Mouse (Mus musculus): Measurements from ENCODE around the gene Hivep2. TPM values are rescaled to one million over a fixed set of nuclear protein-coding genes. Genes with fewer than 3 reads are reported as not detected.

Hivep2 gene
- total and polyA plus RNA-seq, 3 experiments: 0.16 TPM; not detected in 2

- ATAC-seq (ENCODE audit: extremely low read depth, insufficient number of reproducible peaks, low FRiP score, poor library complexity, severe bottlenecking) (no peak), DNase-seq (ENCODE audit: low spot score) (no peak)
Observed at GRCm38 (mm10) chr10:13968234-13968555, 2.3 kb downstream of the Hivep2 start.

GRCm38 (mm10) chr10:13968989-13969388 lies 3.1 kb downstream of the Hivep2 start:
- no peak for TF ChIP-seq CTCF (IDR thresholded peaks at IDR 0.05; ENCODE audit: low read depth, low read length)
- no peak for TF ChIP-seq TAL1 (conservative IDR thresholded peaks at IDR 0.05; ENCODE audit: low read depth, low read length)
- no peak for TF ChIP-seq GATA2 (IDR thresholded peaks at IDR 0.05; ENCODE audit: borderline replicate concordance, low read depth, low read length)
- TF ChIP-seq POLR2AphosphoS5 (IDR thresholded peaks at IDR 0.05; ENCODE audit: insufficient replicate concordance, low read depth, low read length): no peak
- no peak for TF ChIP-seq GATA1 (IDR thresholded peaks at IDR 0.05; ENCODE audit: borderline replicate concordance, low read length)
- H3K9me3 ChIP-seq (replicated peaks): peaks cover 8% of the 10 kb centered on the region
- ATAC-seq (ENCODE audit: extremely low read depth, insufficient number of reproducible peaks, low FRiP score, poor library complexity, severe bottlenecking) (no peak), DNase-seq (ENCODE audit: low spot score) (no peak)
- peaks cover 3% of the 10 kb centered on the region; the same call in 1 of the 2 replicates for H3K4me1 ChIP-seq (ENCODE audit: insufficient read depth, low read depth, low read length)
- no peaks in the 10 kb centered on the region for H3K36me3 ChIP-seq (replicated peaks)
- no peak overlapping the region for H3K4me3 ChIP-seq (ENCODE audit: low read depth, low read length)
- peaks cover 38% of the 10 kb centered on the region for H3K27me3 ChIP-seq (ENCODE audit: insufficient read depth, low read length)

More at GRCm38 (mm10) chr10:13968234-13968555, 2.3 kb downstream of the Hivep2 start:
- Histone ChIP-seq H3K27me3 (ENCODE audit: insufficient read depth, low read length) (peaks cover 38% of the 10 kb centered on the region), H3K4me3 (ENCODE audit: low read depth, low read length) (no peak overlapping the region), H3K9me3 (replicated peaks) (peaks cover 8% of the 10 kb centered on the region), H3K36me3 (replicated peaks) (no peaks in the 10 kb centered on the region), H3K4me1 (ENCODE audit: insufficient read depth, low read depth, low read length) (peaks cover 3% of the 10 kb centered on the region; the same call in 1 of the 2 replicates)
- TF ChIP-seq TAL1 (conservative IDR thresholded peaks at IDR 0.05; ENCODE audit: low read depth, low read length): no peak

- peaks cover 7% of the 10 kb centered on the region for H3K9me3 ChIP-seq (replicated peaks)
- H3K36me3 ChIP-seq (replicated peaks): no peaks in the 10 kb centered on the region
- H3K27me3 ChIP-seq (ENCODE audit: insufficient read depth, low read length): peaks cover 28% of the 10 kb centered on the region
- H3K4me1 ChIP-seq (ENCODE audit: insufficient read depth, low read depth, low read length): no peaks in the 10 kb centered on the region
- ATAC-seq (ENCODE audit: extremely low read depth, insufficient number of reproducible peaks, low FRiP score, poor library complexity, severe bottlenecking) (no peak), DNase-seq (ENCODE audit: low spot score) (no peak)
- H3K4me3 ChIP-seq (ENCODE audit: low read depth, low read length): no peak overlapping the region
- TF ChIP-seq GATA2 (IDR thresholded peaks at IDR 0.05; ENCODE audit: borderline replicate concordance, low read depth, low read length) (no peak), GATA1 (IDR thresholded peaks at IDR 0.05; ENCODE audit: borderline replicate concordance, low read length) (no peak), POLR2AphosphoS5 (IDR thresholded peaks at IDR 0.05; ENCODE audit: insufficient replicate concordance, low read depth, low read length) (no peak), CTCF (IDR thresholded peaks at IDR 0.05; ENCODE audit: low read depth, low read length) (no peak), TAL1 (conservative IDR thresholded peaks at IDR 0.05; ENCODE audit: low read depth, low read length) (no peak)
Observed at GRCm38 (mm10) chr10:13970321-13970720, 4.4 kb downstream of the Hivep2 start.

GRCm38 (mm10) chr10:13971268-13971667 lies 5.4 kb downstream of the Hivep2 start:
- TF ChIP-seq POLR2AphosphoS5 (IDR thresholded peaks at IDR 0.05; ENCODE audit: insufficient replicate concordance, low read depth, low read length) (no peak), GATA2 (IDR thresholded peaks at IDR 0.05; ENCODE audit: borderline replicate concordance, low read depth, low read length) (no peak), CTCF (IDR thresholded peaks at IDR 0.05; ENCODE audit: low read depth, low read length) (no peak), TAL1 (conservative IDR thresholded peaks at IDR 0.05; ENCODE audit: low read depth, low read length) (no peak), GATA1 (IDR thresholded peaks at IDR 0.05; ENCODE audit: borderline replicate concordance, low read length) (no peak)
- Histone ChIP-seq H3K36me3 (replicated peaks) (no peaks in the 10 kb centered on the region), H3K9me3 (replicated peaks) (no peaks in the 10 kb centered on the region), H3K27me3 (ENCODE audit: insufficient read depth, low read length) (peaks cover 19% of the 10 kb centered on the region), H3K4me1 (ENCODE audit: insufficient read depth, low read depth, low read length) (no peaks in the 10 kb centered on the region), H3K4me3 (ENCODE audit: low read depth, low read length) (no peak overlapping the region)
- ATAC-seq (ENCODE audit: extremely low read depth, insufficient number of reproducible peaks, low FRiP score, poor library complexity, severe bottlenecking): no peak
- DNase-seq (ENCODE audit: low spot score): no peak

- TF ChIP-seq TAL1 (conservative IDR thresholded peaks at IDR 0.05; ENCODE audit: low read depth, low read length) (no peak), POLR2AphosphoS5 (IDR thresholded peaks at IDR 0.05; ENCODE audit: insufficient replicate concordance, low read depth, low read length) (no peak)
- Histone ChIP-seq H3K27me3 (ENCODE audit: insufficient read depth, low read length) (0 out of 2 replicates have a peak, but pooled peaks cover 3% of the 10 kb centered on the region), H3K36me3 (replicated peaks) (no peaks in the 10 kb centered on the region), H3K9me3 (replicated peaks) (no peaks in the 10 kb centered on the region), H3K4me1 (ENCODE audit: insufficient read depth, low read depth, low read length) (no peaks in the 10 kb centered on the region), H3K4me3 (ENCODE audit: low read depth, low read length) (no peak overlapping the region)
- ATAC-seq (ENCODE audit: extremely low read depth, insufficient number of reproducible peaks, low FRiP score, poor library complexity, severe bottlenecking): no peak
- no peak for DNase-seq (ENCODE audit: low spot score)
Observed at GRCm38 (mm10) chr10:13973563-13974179, 7.8 kb downstream of the Hivep2 start.

- H3K36me3 ChIP-seq (replicated peaks): no peaks in the 10 kb centered on the region
- no peak for ATAC-seq (ENCODE audit: extremely low read depth, insufficient number of reproducible peaks, low FRiP score, poor library complexity, severe bottlenecking)
- no peak overlapping the region for H3K4me3 ChIP-seq (ENCODE audit: low read depth, low read length)
- no peak for DNase-seq (ENCODE audit: low spot score)
- H3K27me3 ChIP-seq (ENCODE audit: insufficient read depth, low read length): 0 out of 2 replicates have a peak, but pooled peaks cover 3% of the 10 kb centered on the region
- TF ChIP-seq CTCF (IDR thresholded peaks at IDR 0.05; ENCODE audit: low read depth, low read length): no peak
- no peak for TF ChIP-seq TAL1 (conservative IDR thresholded peaks at IDR 0.05; ENCODE audit: low read depth, low read length)
- TF ChIP-seq POLR2AphosphoS5 (IDR thresholded peaks at IDR 0.05; ENCODE audit: insufficient replicate concordance, low read depth, low read length): no peak
- no peak for TF ChIP-seq GATA1 (IDR thresholded peaks at IDR 0.05; ENCODE audit: borderline replicate concordance, low read length)
- TF ChIP-seq GATA2 (IDR thresholded peaks at IDR 0.05; ENCODE audit: borderline replicate concordance, low read depth, low read length): no peak
- H3K9me3 ChIP-seq (replicated peaks): no peaks in the 10 kb centered on the region
- H3K4me1 ChIP-seq (ENCODE audit: insufficient read depth, low read depth, low read length): no peaks in the 10 kb centered on the region
Observed at GRCm38 (mm10) chr10:13974472-13974871, 8.6 kb downstream of the Hivep2 start.

GRCm38 (mm10) chr10:13975861-13976260 lies 10.0 kb downstream of the Hivep2 start:
- TF ChIP-seq POLR2AphosphoS5 (IDR thresholded peaks at IDR 0.05; ENCODE audit: insufficient replicate concordance, low read depth, low read length) (no peak), CTCF (IDR thresholded peaks at IDR 0.05; ENCODE audit: low read depth, low read length) (no peak), TAL1 (conservative IDR thresholded peaks at IDR 0.05; ENCODE audit: low read depth, low read length) (no peak), GATA2 (IDR thresholded peaks at IDR 0.05; ENCODE audit: borderline replicate concordance, low read depth, low read length) (no peak), GATA1 (IDR thresholded peaks at IDR 0.05; ENCODE audit: borderline replicate concordance, low read length) (no peak)
- Histone ChIP-seq H3K9me3 (replicated peaks) (no peaks in the 10 kb centered on the region), H3K36me3 (replicated peaks) (no peaks in the 10 kb centered on the region), H3K4me1 (ENCODE audit: insufficient read depth, low read depth, low read length) (no peaks in the 10 kb centered on the region), H3K4me3 (ENCODE audit: low read depth, low read length) (no peak overlapping the region), H3K27me3 (ENCODE audit: insufficient read depth, low read length) (no peaks in the 10 kb centered on the region)
- DNase-seq (ENCODE audit: low spot score) (no peak), ATAC-seq (ENCODE audit: extremely low read depth, insufficient number of reproducible peaks, low FRiP score, poor library complexity, severe bottlenecking) (no peak)
